Mouse (Mus musculus): Measurements from ENCODE around the gene Abca7. TPM values are rescaled to one million over a fixed set of nuclear protein-coding genes. Genes with fewer than 3 reads are reported as not detected.
A peak's percentile ranks its signal among the peaks of the same experiment; 100 is the strongest.

Abca7 gene
- polyA plus RNA-seq, 1 experiment from 2014 or later, result 2.6 TPM

DNA sequence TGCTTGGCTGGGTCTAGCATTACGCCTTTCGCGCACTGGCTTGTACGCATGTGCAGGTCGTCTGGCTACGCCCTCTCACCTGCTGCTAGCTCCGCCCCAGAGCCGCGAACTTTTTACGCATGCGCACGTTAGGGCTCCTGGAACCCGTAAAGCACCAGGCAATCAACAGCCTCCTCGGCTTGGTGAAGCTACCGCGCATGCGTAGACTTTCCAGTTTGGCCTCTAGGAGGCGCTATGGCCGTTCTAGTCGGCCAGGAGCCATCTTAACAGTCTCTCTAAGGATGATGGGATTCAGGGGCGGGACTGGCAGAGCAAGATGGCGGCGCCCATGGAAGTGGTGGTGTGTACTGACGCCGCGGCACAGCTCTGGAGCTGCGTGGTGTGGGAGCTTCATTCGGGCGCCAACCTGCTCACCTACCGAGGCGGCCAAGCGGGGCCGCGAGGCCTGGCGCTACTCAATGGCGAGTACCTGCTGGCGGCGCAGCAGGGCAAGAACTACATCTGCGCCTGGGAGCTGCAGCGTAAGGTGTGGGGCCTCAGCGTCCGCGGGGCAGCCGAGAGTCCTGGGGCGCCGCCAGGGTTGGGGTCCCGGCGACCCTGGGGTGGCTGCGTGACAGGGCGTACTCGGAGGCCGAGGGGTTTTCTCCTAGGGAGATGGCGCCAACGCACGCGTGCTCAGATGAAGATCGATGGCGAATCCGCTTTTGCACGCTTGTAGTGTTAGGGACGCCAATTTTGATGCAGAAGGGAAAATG is 36.3 kb upstream of the Abca7 start, which contains the start of gene Wdr18:
TSS of gene Wdr18 (plus strand) at position 306 of the 755 bp plus-strand sequence.
- Histone ChIP-seq H3K9ac (peak within 1 kb of the TSS; percentile 84), H3K4me3 (peak within 1 kb of the TSS; percentile 93), H3K4me1 (peaks cover 16% of the 10 kb centered on the region), H3K36me3 (peaks cover 35% of the 10 kb centered on the region), H3K27me3 (no peaks in the 10 kb centered on the region), H3K27ac (peak within 1 kb of the TSS; percentile 57; the same call in 1 of the 2 replicates), H3K4me2 (replicated peaks) (peak within 1 kb of the TSS; percentile 80), H3K9me3 (no peaks in the 10 kb centered on the region)
- peak; percentile 92 for ATAC-seq (ENCODE audit: insufficient number of reproducible peaks, insufficient read depth, low FRiP score, low TSS enrichment)
- under 1% methylated on average over 61 of the region's 61 CpGs for WGBS

DNA sequence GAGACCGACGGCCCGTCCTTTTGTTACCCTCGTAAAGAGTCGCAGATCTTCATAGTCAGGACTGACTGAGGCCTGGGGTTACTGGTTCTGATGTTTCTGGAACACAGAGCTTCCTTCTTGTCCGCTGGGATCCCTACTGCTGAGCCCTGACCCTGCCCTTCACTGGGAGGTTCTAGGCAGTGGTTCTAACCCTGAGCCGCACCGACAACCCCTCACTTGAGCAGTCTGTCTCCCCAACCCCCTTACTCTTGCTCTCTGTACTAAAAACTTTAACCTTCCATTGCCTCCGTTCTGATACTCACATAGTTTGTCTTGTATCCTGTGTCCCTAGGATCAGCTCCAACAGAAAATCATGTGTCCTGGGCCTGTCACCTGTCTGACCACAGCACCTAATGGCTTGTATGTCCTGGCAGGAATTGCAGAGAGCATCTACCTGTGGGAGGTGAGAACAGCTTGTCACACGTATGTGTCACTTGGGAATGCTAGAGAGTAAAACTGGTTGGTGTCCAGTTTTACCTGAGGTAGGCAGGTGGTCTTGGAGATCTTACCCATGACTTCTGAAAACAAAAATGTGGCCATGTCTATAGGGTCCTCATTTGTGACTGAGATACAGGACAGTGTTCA is 35.5 kb upstream of the Abca7 start:
- Histone ChIP-seq H3K27me3 (no peaks in the 10 kb centered on the region), H3K4me3 (peak overlapping the region; percentile 93), H3K4me2 (replicated peaks) (peak overlapping the region; percentile 80), H3K9me3 (no peaks in the 10 kb centered on the region), H3K36me3 (peaks cover 42% of the 10 kb centered on the region), H3K4me1 (peaks cover 16% of the 10 kb centered on the region), H3K9ac (peak overlapping the region; percentile 84), H3K27ac (no peak overlapping the region; the same call in 1 of the 2 replicates)
- ATAC-seq (ENCODE audit: insufficient number of reproducible peaks, insufficient read depth, low FRiP score, low TSS enrichment), result no peak
- 17% methylated on average over 10 of the region's 10 CpGs for WGBS

- no peak overlapping the region for H3K9ac ChIP-seq
- ATAC-seq (ENCODE audit: insufficient number of reproducible peaks, insufficient read depth, low FRiP score, low TSS enrichment), result no peak
- 93% methylated on average over 7 of the region's 7 CpGs for WGBS
Measured at GRCm38 (mm10) chr10:79964727-79965126, 31.6 kb upstream of the Abca7 start.

DNA sequence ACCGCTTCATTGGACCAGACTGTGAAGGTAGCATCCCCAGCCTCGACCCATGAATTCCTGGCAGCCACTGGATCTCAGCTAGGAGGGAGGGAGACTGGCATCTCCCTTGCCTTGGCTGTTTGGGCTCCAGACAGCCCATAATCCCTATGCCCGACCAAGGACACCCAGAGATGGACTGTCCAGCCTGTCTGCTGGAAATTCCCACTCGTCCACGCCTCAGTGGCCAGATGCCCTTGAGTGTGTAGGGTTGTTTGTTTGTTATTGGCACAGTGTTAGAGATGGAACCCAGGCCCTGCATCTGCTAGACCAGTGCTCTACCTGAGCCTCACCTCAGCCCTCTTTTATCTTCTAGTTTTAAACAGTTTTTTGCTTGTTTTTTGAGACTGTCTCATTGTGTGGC is 31.0 kb upstream of the Abca7 start:
- no peak overlapping the region for H3K27ac ChIP-seq
- WGBS, result 92% methylated on average over 5 of the region's 5 CpGs
- H3K4me3 ChIP-seq, result no peak overlapping the region
- peaks cover 70% of the 10 kb centered on the region for H3K36me3 ChIP-seq
- H3K4me2 ChIP-seq (replicated peaks), result no peak overlapping the region
- H3K27me3 ChIP-seq, result peaks cover 6% of the 10 kb centered on the region; the same call in 1 of the 2 replicates
- H3K9me3 ChIP-seq, result no peaks in the 10 kb centered on the region
- H3K9ac ChIP-seq, result no peak overlapping the region
- no peak for ATAC-seq (ENCODE audit: insufficient number of reproducible peaks, insufficient read depth, low FRiP score, low TSS enrichment)
- H3K4me1 ChIP-seq, result peaks cover 10% of the 10 kb centered on the region

More at GRCm38 (mm10) chr10:79964727-79965126, 31.6 kb upstream of the Abca7 start:
- Histone ChIP-seq H3K4me3 (no peak overlapping the region), H3K36me3 (peaks cover 70% of the 10 kb centered on the region), H3K9me3 (no peaks in the 10 kb centered on the region), H3K4me2 (replicated peaks) (no peak overlapping the region), H3K27me3 (peaks cover 4% of the 10 kb centered on the region; the same call in 1 of the 2 replicates), H3K27ac (no peak overlapping the region), H3K4me1 (peaks cover 10% of the 10 kb centered on the region)

DNA sequence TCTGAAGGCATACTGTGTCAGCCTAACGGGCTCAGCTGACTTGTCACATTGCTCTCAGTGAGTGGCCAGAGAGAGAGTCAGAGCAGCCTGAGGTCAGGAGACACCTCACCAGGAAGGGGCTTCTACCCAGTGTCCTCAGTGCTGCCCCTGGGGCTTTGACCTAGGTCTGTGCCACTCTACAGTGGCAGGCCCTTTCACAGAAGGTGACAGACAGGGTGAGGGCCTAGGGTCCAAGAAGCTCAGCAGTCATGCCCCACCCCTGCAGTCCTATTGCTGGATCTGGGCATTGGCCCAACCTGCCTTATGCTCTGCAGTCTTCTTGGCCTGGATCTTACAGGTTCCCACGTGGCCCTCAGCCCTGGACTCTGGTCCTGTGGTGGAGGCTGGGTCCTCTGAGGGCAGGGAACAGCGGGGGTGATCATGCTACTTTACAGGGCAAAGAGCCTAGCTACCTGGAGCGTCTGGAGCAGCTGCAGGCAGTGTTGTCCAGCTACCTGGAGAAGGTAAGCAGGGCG is 29.4 kb upstream of the Abca7 start:
- Histone ChIP-seq H3K9ac (no peak overlapping the region), H3K27ac (no peak overlapping the region), H3K9me3 (no peaks in the 10 kb centered on the region), H3K4me2 (replicated peaks) (no peak overlapping the region), H3K27me3 (peaks cover 19% of the 10 kb centered on the region; the same call in 1 of the 2 replicates), H3K36me3 (peaks cover 66% of the 10 kb centered on the region), H3K4me1 (peaks cover 7% of the 10 kb centered on the region; the same call in 1 of the 2 replicates), H3K4me3 (no peak overlapping the region)
- ATAC-seq (ENCODE audit: insufficient number of reproducible peaks, insufficient read depth, low FRiP score, low TSS enrichment), result no peak
- WGBS, result 90% methylated on average over 5 of the region's 5 CpGs

DNA sequence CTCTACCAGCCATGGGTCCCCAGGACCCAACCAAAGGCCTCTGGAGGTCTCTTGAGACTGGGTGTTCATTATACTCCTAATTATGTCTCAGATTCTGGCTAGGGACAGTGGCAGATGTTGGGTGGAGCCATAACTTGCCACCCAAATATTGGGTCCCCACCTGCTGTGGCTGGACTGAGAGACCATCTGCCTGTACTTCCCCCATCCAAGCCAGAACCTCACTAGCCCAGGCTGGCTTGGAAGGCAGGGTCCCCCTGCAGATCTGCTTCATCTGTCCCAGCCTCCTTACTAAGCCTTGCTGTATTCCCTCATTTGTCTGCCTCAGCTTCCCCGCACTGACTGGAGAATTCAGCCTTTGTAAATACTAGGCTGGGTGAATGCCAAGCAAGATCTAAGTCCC is 28.1 kb upstream of the Abca7 start:
- no peak for ATAC-seq (ENCODE audit: insufficient number of reproducible peaks, insufficient read depth, low FRiP score, low TSS enrichment)
- Histone ChIP-seq H3K27me3 (peaks cover 19% of the 10 kb centered on the region; the same call in 1 of the 2 replicates), H3K9ac (no peak overlapping the region), H3K36me3 (peaks cover 54% of the 10 kb centered on the region), H3K4me3 (no peak overlapping the region), H3K4me1 (peaks cover 7% of the 10 kb centered on the region; the same call in 1 of the 2 replicates), H3K9me3 (no peaks in the 10 kb centered on the region), H3K27ac (no peak overlapping the region), H3K4me2 (replicated peaks) (no peak overlapping the region)
- 94% methylated on average over 1 of the region's 1 CpGs for WGBS

- H3K9me3 ChIP-seq, result no peaks in the 10 kb centered on the region
- no peak overlapping the region for H3K4me2 ChIP-seq (replicated peaks)
- H3K4me3 ChIP-seq, result no peak overlapping the region
- H3K27me3 ChIP-seq, result peaks cover 19% of the 10 kb centered on the region; the same call in 1 of the 2 replicates
- 12% methylated on average over 3 of the region's 3 CpGs for WGBS
- no peak overlapping the region; the same call in 1 of the 2 replicates for H3K9ac ChIP-seq
- ATAC-seq (ENCODE audit: insufficient number of reproducible peaks, insufficient read depth, low FRiP score, low TSS enrichment), result no peak
- H3K27ac ChIP-seq, result no peak overlapping the region
- H3K4me1 ChIP-seq, result peaks cover 7% of the 10 kb centered on the region; the same call in 1 of the 2 replicates
- H3K36me3 ChIP-seq, result peaks cover 46% of the 10 kb centered on the region
Measured at GRCm38 (mm10) chr10:79969124-79969568, 27.1 kb upstream of the Abca7 start.

- Histone ChIP-seq H3K4me3 (peak within 1 kb of the TSS; percentile 54), H3K27me3 (peaks cover 19% of the 10 kb centered on the region; the same call in 1 of the 2 replicates), H3K4me2 (replicated peaks) (peak within 1 kb of the TSS; percentile 87), H3K4me1 (peaks cover 7% of the 10 kb centered on the region; the same call in 1 of the 2 replicates), H3K36me3 (peaks cover 46% of the 10 kb centered on the region), H3K27ac (peak within 1 kb of the TSS; percentile 41; the same call in 1 of the 2 replicates), H3K9ac (peak within 1 kb of the TSS; percentile 69), H3K9me3 (no peaks in the 10 kb centered on the region)
- WGBS, result 6% methylated on average over 47 of the region's 47 CpGs
- no peak for ATAC-seq (ENCODE audit: insufficient number of reproducible peaks, insufficient read depth, low FRiP score, low TSS enrichment)
Measured at GRCm38 (mm10) chr10:79970415-79971182, 25.7 kb upstream of the Abca7 start, which contains the start of gene Grin3b. Gene Grin3b, plus strand, starts transcription at chr10:79970715.

DNA sequence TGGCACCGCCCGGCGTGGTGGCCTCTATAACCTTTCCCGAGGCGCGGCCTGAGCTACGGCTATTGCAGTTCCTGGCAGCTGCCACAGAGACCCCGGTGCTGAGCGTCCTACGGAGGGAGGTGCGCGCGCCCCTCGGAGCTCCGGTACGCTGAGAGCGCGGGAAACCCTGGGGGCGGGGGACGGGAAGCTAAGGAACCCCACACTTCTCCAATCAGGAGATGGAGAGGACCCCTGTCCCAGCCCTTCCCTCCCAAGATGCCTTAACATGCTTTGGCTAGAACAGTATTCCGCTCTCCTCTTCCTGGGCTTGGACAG is 25.2 kb upstream of the Abca7 start:
- Histone ChIP-seq H3K9ac (peak overlapping the region; percentile 69), H3K27ac (peak overlapping the region; percentile 41; the same call in 1 of the 2 replicates), H3K36me3 (peaks cover 46% of the 10 kb centered on the region), H3K4me3 (peak overlapping the region; percentile 54), H3K4me2 (replicated peaks) (peak overlapping the region; percentile 87), H3K27me3 (peaks cover 19% of the 10 kb centered on the region; the same call in 1 of the 2 replicates), H3K4me1 (peaks cover 7% of the 10 kb centered on the region; the same call in 1 of the 2 replicates), H3K9me3 (no peaks in the 10 kb centered on the region)
- 3% methylated on average over 21 of the region's 21 CpGs for WGBS
- no peak for ATAC-seq (ENCODE audit: insufficient number of reproducible peaks, insufficient read depth, low FRiP score, low TSS enrichment)

DNA sequence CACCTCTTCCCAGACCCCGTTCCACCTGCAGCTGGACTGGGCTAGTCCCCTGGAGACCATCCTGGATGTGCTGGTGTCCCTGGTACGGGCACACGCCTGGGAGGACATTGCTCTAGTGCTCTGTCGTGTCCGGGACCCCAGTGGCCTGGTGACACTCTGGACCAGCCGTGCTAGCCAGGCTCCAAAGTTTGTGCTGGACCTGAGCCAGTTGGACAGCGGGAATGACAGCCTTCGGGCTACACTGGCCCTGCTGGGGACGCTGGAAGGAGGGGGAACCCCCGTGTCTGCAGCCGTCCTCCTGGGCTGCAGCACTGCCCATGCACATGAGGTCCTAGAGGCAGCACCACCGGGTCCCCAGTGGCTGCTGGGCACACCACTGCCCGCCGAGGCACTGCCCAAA is 23.5 kb upstream of the Abca7 start:
- peaks cover 7% of the 10 kb centered on the region; the same call in 1 of the 2 replicates for H3K4me1 ChIP-seq
- H3K27ac ChIP-seq, result no peak overlapping the region
- H3K9me3 ChIP-seq, result no peaks in the 10 kb centered on the region
- H3K36me3 ChIP-seq, result peaks cover 46% of the 10 kb centered on the region
- no peak overlapping the region for H3K9ac ChIP-seq
- WGBS, result 64% methylated on average over 14 of the region's 14 CpGs
- H3K4me3 ChIP-seq, result 0 out of 2 replicates have a peak overlapping the region, but pooled peaks have one; percentile 5
- peaks cover 16% of the 10 kb centered on the region; the same call in 1 of the 2 replicates for H3K27me3 ChIP-seq
- no peak overlapping the region for H3K4me2 ChIP-seq (replicated peaks)
- no peak for ATAC-seq (ENCODE audit: insufficient number of reproducible peaks, insufficient read depth, low FRiP score, low TSS enrichment)

DNA sequence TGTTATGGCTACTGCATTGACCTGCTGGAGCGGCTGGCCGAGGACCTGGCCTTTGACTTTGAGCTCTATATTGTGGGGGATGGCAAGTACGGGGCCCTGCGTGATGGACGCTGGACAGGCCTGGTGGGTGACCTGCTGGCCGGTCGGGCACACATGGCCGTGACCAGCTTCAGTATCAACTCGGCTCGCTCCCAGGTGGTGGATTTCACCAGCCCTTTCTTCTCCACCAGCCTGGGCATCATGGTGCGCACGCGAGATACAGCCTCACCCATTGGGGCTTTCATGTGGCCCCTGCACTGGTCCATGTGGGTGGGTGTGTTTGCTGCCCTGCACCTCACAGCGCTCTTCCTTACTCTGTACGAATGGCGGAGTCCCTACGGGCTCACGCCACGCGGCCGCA is 22.2 kb upstream of the Abca7 start:
- Histone ChIP-seq H3K4me2 (replicated peaks) (no peak overlapping the region), H3K27ac (no peak overlapping the region), H3K9ac (no peak overlapping the region), H3K27me3 (peaks cover 16% of the 10 kb centered on the region; the same call in 1 of the 2 replicates), H3K4me1 (peaks cover 7% of the 10 kb centered on the region; the same call in 1 of the 2 replicates), H3K4me3 (no peak overlapping the region), H3K36me3 (peaks cover 51% of the 10 kb centered on the region), H3K9me3 (no peaks in the 10 kb centered on the region)
- no peak for ATAC-seq (ENCODE audit: insufficient number of reproducible peaks, insufficient read depth, low FRiP score, low TSS enrichment)
- WGBS, result 91% methylated on average over 21 of the region's 21 CpGs

Data from embryonic facial prominence, embryonic 12.5 days (tissue).